Mouse (Mus musculus): ENCODE data around the gene Sema5b. TPM values are rescaled to one million over a fixed set of nuclear protein-coding genes. Genes with fewer than 3 reads are reported as not detected.

The Sema5b gene
- total and polyA plus RNA-seq, 2 experiments from 2014 or later, result 12.8 to 30.1 TPM

DNA sequence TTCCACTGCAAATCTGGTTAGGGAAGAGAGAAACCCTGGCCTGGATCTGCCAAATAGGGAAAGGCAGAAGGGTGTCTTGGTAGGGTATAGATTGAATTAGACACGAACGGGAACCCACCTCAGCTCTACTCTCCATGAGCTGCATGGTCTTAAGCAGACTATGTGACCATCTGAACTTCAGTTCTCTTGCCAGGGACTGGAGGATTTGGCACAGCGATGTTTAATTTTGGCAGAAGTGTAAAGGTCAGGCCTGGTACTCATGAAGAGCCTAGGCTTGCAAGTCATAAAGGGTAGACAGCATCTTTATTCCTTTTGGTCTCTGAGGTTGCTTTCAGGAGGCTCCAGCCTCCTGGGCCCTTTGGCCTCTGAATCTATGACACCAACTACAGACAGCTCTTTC lies 111.8 kb downstream of the Sema5b start:
- DNase-seq, result no peak
- WGBS, result 88% methylated on average over 3 of the region's 3 CpGs
- no peak for TF ChIP-seq CTCF (IDR thresholded peaks at IDR 0.05; ENCODE audit: low read depth)

DNA sequence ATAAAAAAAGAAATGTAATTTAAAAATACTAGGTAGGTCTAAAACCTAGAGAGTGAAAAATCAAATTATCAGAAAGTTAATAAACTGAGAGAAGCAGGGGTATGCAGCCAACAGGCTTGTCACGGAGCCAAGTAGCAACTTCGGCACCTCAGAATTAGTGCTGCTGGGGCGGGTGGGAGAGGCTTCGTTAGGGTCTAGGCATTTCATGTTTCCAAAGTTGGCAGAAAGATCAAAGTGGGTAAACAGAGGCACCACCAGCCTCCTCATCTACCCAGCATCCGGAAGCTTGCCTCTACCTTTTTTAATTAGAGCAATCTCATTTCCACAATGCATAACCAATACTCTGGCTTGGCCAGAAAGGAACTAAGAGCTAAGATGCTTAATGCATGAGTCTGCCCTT lies 113.0 kb downstream of the Sema5b start:
- H3K9ac ChIP-seq, result no peak overlapping the region
- WGBS, result 40% methylated on average over 5 of the region's 5 CpGs
- no peak for ATAC-seq
- no peaks in the 10 kb centered on the region for H3K27me3 ChIP-seq (ENCODE audit: insufficient read depth, low read length)
- no peak overlapping the region for H3K4me3 ChIP-seq (ENCODE audit: low read depth, low read length)
- no peak overlapping the region for H3K27ac ChIP-seq (ENCODE audit: low read depth, low read length)
- no peaks in the 10 kb centered on the region for H3K9me3 ChIP-seq (ENCODE audit: low read length)
- no peak for TF ChIP-seq CTCF (IDR thresholded peaks at IDR 0.05; ENCODE audit: low read depth)
- H3K4me2 ChIP-seq (ENCODE audit: low read depth), result no peak overlapping the region
- H3K4me1 ChIP-seq (ENCODE audit: insufficient read depth), result no peaks in the 10 kb centered on the region
- DNase-seq, result no peak
- no peaks in the 10 kb centered on the region for H3K36me3 ChIP-seq (ENCODE audit: insufficient read depth)

More for the DNA sequence above, 111.8 kb downstream of the Sema5b start:
- no peak overlapping the region for H3K27ac ChIP-seq (ENCODE audit: low read depth, low read length)
- no peak overlapping the region for H3K9ac ChIP-seq
- H3K4me3 ChIP-seq (ENCODE audit: low read depth, low read length), result no peak overlapping the region
- no peak for ATAC-seq
- no peaks in the 10 kb centered on the region for H3K9me3 ChIP-seq (ENCODE audit: low read length)
- no peak overlapping the region for H3K4me2 ChIP-seq (ENCODE audit: low read depth)
- H3K27me3 ChIP-seq (ENCODE audit: insufficient read depth, low read length), result no peaks in the 10 kb centered on the region
- no peaks in the 10 kb centered on the region for H3K36me3 ChIP-seq (ENCODE audit: insufficient read depth)
- H3K4me1 ChIP-seq (ENCODE audit: insufficient read depth), result no peaks in the 10 kb centered on the region

DNA sequence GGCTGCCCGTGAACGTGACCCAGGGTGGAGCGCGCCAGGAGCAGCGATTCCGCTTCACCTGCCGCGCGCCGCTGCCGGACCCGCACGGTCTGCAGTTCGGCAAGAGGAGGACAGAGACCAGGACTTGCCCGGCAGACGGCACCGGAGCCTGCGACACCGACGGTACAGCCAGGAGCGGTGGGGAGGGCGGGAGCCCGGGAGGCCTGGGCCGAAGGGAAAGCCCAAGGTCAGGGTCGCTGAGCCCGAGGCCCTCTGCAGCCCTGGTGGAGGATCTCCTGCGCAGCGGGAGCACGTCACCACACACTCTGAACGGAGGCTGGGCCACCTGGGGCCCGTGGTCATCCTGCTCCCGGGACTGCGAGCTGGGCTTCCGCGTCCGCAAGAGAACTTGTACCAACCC lies 119.3 kb downstream of the Sema5b start:
- TF ChIP-seq CTCF (IDR thresholded peaks at IDR 0.05; ENCODE audit: low read depth), result no peak
- peaks cover 12% of the 10 kb centered on the region; the same call in 1 of the 2 replicates for H3K36me3 ChIP-seq (ENCODE audit: insufficient read depth)
- peak overlapping the region; percentile 29 for H3K4me2 ChIP-seq (ENCODE audit: low read depth)
- no peaks in the 10 kb centered on the region for H3K4me1 ChIP-seq (ENCODE audit: insufficient read depth)
- H3K9ac ChIP-seq, result no peak overlapping the region
- no peak for ATAC-seq
- no peak for DNase-seq
- H3K27ac ChIP-seq (ENCODE audit: low read depth, low read length), result no peak overlapping the region
- H3K27me3 ChIP-seq (ENCODE audit: insufficient read depth, low read length), result no peaks in the 10 kb centered on the region
- no peaks in the 10 kb centered on the region for H3K9me3 ChIP-seq (ENCODE audit: low read length)
- 42% methylated on average over 36 of the region's 36 CpGs for WGBS
- no peak overlapping the region for H3K4me3 ChIP-seq (ENCODE audit: low read depth, low read length)

DNA sequence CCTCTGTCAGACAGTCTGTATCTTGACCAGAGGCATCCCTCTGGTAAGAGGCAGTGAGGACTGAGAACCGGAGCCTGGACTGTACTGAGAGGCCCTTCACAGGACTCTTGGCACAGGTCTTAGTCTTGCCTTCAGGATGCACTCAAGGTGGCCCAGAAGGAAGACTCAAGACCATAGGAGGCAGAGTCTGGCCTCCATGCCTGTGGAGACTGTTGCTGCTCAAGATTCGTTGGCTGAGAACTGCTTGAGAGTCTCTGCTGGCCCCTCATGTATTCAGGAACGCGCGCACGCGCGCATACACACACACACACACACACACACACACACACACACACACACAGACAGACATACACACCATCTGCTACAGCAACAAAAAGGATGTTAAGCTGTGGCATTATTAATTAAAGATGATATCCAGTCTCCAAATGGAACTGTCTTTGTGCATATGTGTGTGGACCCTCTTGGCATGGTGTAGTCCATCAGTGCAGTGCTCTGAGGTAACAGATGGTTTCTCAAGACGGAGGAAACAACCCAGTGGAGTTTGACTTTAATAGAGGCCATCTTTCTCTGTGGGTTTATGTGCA lies 123.0 kb downstream of the Sema5b start:
- peak; percentile 27; the same call in 1 of the 2 replicates for ATAC-seq
- H3K4me2 ChIP-seq (ENCODE audit: low read depth), result no peak overlapping the region
- TF ChIP-seq CTCF (IDR thresholded peaks at IDR 0.05; ENCODE audit: low read depth), result no peak
- H3K9me3 ChIP-seq (ENCODE audit: low read length), result no peaks in the 10 kb centered on the region
- H3K4me3 ChIP-seq (ENCODE audit: low read depth, low read length), result no peak overlapping the region
- peaks cover 12% of the 10 kb centered on the region; the same call in 1 of the 2 replicates for H3K36me3 ChIP-seq (ENCODE audit: insufficient read depth)
- peak; percentile 38 for DNase-seq
- no peaks in the 10 kb centered on the region for H3K4me1 ChIP-seq (ENCODE audit: insufficient read depth)
- 72% methylated on average over 9 of the region's 9 CpGs for WGBS
- H3K9ac ChIP-seq, result no peak overlapping the region
- H3K27me3 ChIP-seq (ENCODE audit: insufficient read depth, low read length), result no peaks in the 10 kb centered on the region
- H3K27ac ChIP-seq (ENCODE audit: low read depth, low read length), result no peak overlapping the region

DNA sequence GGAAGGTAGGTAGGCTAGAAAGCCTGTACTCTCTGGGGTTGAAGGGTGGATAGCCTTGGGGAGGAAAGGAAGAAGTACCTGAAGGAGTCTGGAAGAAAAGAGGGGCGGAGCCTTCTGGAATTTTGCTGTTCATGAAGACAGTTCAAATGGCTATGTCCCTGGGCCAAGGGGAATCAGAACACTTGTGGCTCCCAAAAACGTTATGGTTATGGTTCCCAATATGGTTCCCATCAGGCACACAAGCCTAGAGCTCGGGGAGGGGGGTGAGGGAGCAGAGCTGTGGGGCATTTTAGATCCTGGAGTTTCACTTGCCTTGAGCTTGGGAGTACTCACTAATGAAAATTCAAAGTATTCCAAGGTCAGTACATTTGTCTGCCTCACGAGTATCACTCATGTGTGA lies 123.9 kb downstream of the Sema5b start:
- Histone ChIP-seq H3K27ac (ENCODE audit: low read depth, low read length) (no peak overlapping the region), H3K9me3 (ENCODE audit: low read length) (no peaks in the 10 kb centered on the region), H3K4me2 (ENCODE audit: low read depth) (no peak overlapping the region), H3K27me3 (ENCODE audit: insufficient read depth, low read length) (no peaks in the 10 kb centered on the region), H3K4me1 (ENCODE audit: insufficient read depth) (no peaks in the 10 kb centered on the region), H3K36me3 (ENCODE audit: insufficient read depth) (peaks cover 12% of the 10 kb centered on the region; the same call in 1 of the 2 replicates), H3K9ac (no peak overlapping the region), H3K4me3 (ENCODE audit: low read depth, low read length) (no peak overlapping the region)
- TF ChIP-seq CTCF (IDR thresholded peaks at IDR 0.05; ENCODE audit: low read depth), result no peak
- WGBS, result 91% methylated on average over 4 of the region's 4 CpGs
- ATAC-seq (no peak), DNase-seq (no peak)

DNA sequence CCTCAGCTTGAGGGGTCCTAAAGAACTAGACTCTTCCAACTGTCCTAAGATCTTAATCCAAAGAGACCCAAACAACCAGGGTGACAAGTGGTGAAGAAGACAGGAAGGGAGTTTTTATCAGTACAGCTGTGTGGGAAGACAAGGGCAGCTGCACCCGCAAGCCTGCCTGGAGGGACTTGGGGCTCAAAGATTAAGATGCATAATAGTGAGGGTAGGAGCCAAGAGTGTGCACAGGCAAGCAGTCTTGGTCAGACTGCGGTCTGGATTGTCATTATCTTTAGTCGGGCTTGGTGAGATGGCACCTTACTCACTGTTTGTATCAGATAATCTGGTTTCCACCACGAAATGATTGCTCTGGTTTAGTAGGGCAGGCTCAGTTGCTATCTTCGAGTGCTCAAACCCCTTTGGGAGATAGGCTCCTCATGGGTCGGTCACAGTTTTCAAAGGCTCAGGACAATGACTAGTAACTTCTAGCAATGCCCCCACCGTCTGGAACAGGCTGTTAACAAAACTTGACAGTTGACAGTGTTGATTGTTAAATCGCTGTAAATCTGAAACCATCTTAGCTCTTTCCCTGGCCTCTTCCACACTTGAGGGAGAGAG lies 136.7 kb downstream of the Sema5b start:
- DNase-seq (no peak), ATAC-seq (no peak)
- H3K9me3 ChIP-seq (ENCODE audit: low read length), result no peaks in the 10 kb centered on the region
- no peak overlapping the region for H3K27ac ChIP-seq (ENCODE audit: low read depth, low read length)
- H3K4me2 ChIP-seq (ENCODE audit: low read depth), result no peak overlapping the region
- TF ChIP-seq CTCF (IDR thresholded peaks at IDR 0.05; ENCODE audit: low read depth), result no peak
- no peak overlapping the region for H3K4me3 ChIP-seq (ENCODE audit: low read depth, low read length)
- H3K36me3 ChIP-seq (ENCODE audit: insufficient read depth), result no peaks in the 10 kb centered on the region
- H3K27me3 ChIP-seq (ENCODE audit: insufficient read depth, low read length), result no peaks in the 10 kb centered on the region
- no peak overlapping the region for H3K9ac ChIP-seq
- no peaks in the 10 kb centered on the region for H3K4me1 ChIP-seq (ENCODE audit: insufficient read depth)
- WGBS, result 84% methylated on average over 8 of the region's 8 CpGs

DNA sequence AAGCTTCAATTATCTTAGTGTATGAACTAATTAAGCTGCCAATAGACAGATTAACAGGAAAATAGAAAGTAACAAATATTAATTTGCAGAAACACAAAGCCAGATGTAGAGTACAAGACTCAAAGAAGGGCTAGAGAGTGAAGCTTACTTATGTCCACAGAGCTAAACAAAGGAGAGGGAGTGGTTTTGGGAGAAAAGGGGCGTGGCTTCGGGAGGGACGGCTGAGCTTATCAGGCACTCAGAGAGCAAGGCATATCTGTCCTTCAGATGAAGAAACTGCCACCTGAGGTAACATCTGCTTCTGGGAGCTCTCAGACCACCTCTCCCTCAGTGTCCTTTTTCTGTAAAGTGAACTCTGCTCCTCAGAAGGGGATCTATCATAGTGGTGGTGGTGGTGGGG lies 137.5 kb downstream of the Sema5b start:
- H3K9me3 ChIP-seq (ENCODE audit: low read length), result no peaks in the 10 kb centered on the region
- H3K27me3 ChIP-seq (ENCODE audit: insufficient read depth, low read length), result no peaks in the 10 kb centered on the region
- 30% methylated on average over 3 of the region's 3 CpGs for WGBS
- no peaks in the 10 kb centered on the region for H3K36me3 ChIP-seq (ENCODE audit: insufficient read depth)
- no peak overlapping the region for H3K4me2 ChIP-seq (ENCODE audit: low read depth)
- TF ChIP-seq CTCF (IDR thresholded peaks at IDR 0.05; ENCODE audit: low read depth), result no peak
- DNase-seq (no peak), ATAC-seq (no peak)
- no peak overlapping the region for H3K27ac ChIP-seq (ENCODE audit: low read depth, low read length)
- no peak overlapping the region for H3K9ac ChIP-seq
- H3K4me3 ChIP-seq (ENCODE audit: low read depth, low read length), result no peak overlapping the region
- H3K4me1 ChIP-seq (ENCODE audit: insufficient read depth), result no peaks in the 10 kb centered on the region
